Mouse (Mus musculus): ENCODE data around the gene Zfp467. TPM values are rescaled to one million over a fixed set of nuclear protein-coding genes. Genes with fewer than 3 reads are reported as not detected.

Zfp467 gene
- polyA plus RNA-seq, 1 experiment: 44.4 TPM

GRCm38 (mm10) chr6:48396008-48396595 lies 49.5 kb downstream of the Zfp467 start:
- Histone ChIP-seq H3K4me3 (ENCODE audit: insufficient read depth, low read length) (peak overlapping the region; percentile 91), H3K27ac (ENCODE audit: insufficient read depth, low read depth, low read length) (no peak overlapping the region), H3K4me1 (ENCODE audit: control insufficient read depth, insufficient read depth, low read length) (peaks cover 6% of the 10 kb centered on the region; the same call in 1 of the 2 replicates)
- TF ChIP-seq POLR2A (IDR thresholded peaks at IDR 0.05; ENCODE audit: borderline replicate concordance, low read depth, low read length) (no peak), CTCF (IDR thresholded peaks at IDR 0.05; ENCODE audit: low read depth, low read length) (no peak)

GRCm38 (mm10) chr6:48395105-48396007 lies 50.3 kb downstream of the Zfp467 start, which contains the start of gene Krba1:
TSS of gene Krba1 (plus strand) at chr6:48395586.
- no peak within 1 kb of the TSS for H3K27ac ChIP-seq (ENCODE audit: insufficient read depth, low read depth, low read length)
- H3K4me1 ChIP-seq (ENCODE audit: control insufficient read depth, insufficient read depth, low read length): peaks cover 6% of the 10 kb centered on the region; the same call in 1 of the 2 replicates
- TF ChIP-seq POLR2A (IDR thresholded peaks at IDR 0.05; ENCODE audit: borderline replicate concordance, low read depth, low read length) (no peak), CTCF (IDR thresholded peaks at IDR 0.05; ENCODE audit: low read depth, low read length) (no peak)
- peak within 1 kb of the TSS; percentile 91 for H3K4me3 ChIP-seq (ENCODE audit: insufficient read depth, low read length)

- H3K4me3 ChIP-seq (ENCODE audit: insufficient read depth, low read length): no peak overlapping the region
- TF ChIP-seq CTCF (IDR thresholded peaks at IDR 0.05; ENCODE audit: low read depth, low read length): no peak
- no peak for TF ChIP-seq POLR2A (IDR thresholded peaks at IDR 0.05; ENCODE audit: borderline replicate concordance, low read depth, low read length)
- peaks cover 6% of the 10 kb centered on the region; the same call in 1 of the 2 replicates for H3K4me1 ChIP-seq (ENCODE audit: control insufficient read depth, insufficient read depth, low read length)
- no peak overlapping the region for H3K27ac ChIP-seq (ENCODE audit: insufficient read depth, low read depth, low read length)
Measured at GRCm38 (mm10) chr6:48393811-48394210, 51.8 kb downstream of the Zfp467 start.

- Histone ChIP-seq H3K4me3 (ENCODE audit: insufficient read depth, low read length) (no peak overlapping the region), H3K27ac (ENCODE audit: insufficient read depth, low read depth, low read length) (no peak overlapping the region), H3K4me1 (ENCODE audit: control insufficient read depth, insufficient read depth, low read length) (no peaks in the 10 kb centered on the region)
- TF ChIP-seq CTCF (IDR thresholded peaks at IDR 0.05; ENCODE audit: low read depth, low read length) (no peak), POLR2A (IDR thresholded peaks at IDR 0.05; ENCODE audit: borderline replicate concordance, low read depth, low read length) (no peak)
Measured at GRCm38 (mm10) chr6:48388221-48388620, 57.4 kb downstream of the Zfp467 start.

Other genes starting within 250 kb of the Zfp467 start
- 4.3 and 5.1 TPM in 2 replicates for gene Krba1, start 50.2 kb downstream of the Zfp467 start, polyA plus RNA-seq (2012; ENCODE audit: insufficient read depth, insufficient read length, missing spikeins)
- gene Sspo, start 2.4 kb upstream of the Zfp467 start, polyA plus RNA-seq (2012; ENCODE audit: insufficient read depth, insufficient read length, missing spikeins): 0.11 TPM in 1 of 2 replicates, not detected in the other
- gene Atp6v0e2, start 91.8 kb upstream of the Zfp467 start, polyA plus RNA-seq (2012; ENCODE audit: insufficient read depth, insufficient read length, missing spikeins): 1.2 TPM in 1 of 2 replicates, not detected in the other
- 17.3 and 19.1 TPM in 2 replicates for gene Lrrc61, start 109.0 kb upstream of the Zfp467 start, polyA plus RNA-seq (2012; ENCODE audit: insufficient read depth, insufficient read length, missing spikeins)
- gene Rarres2, start 127.0 kb upstream of the Zfp467 start, polyA plus RNA-seq (2012; ENCODE audit: insufficient read depth, insufficient read length, missing spikeins): not detected in 2 replicates
- gene Gm45021, start 143.8 kb upstream of the Zfp467 start, polyA plus RNA-seq (2012; ENCODE audit: insufficient read depth, insufficient read length, missing spikeins): not detected in 2 replicates
- 10.7 and 13.3 TPM in 2 replicates for gene Repin1, start 148.1 kb upstream of the Zfp467 start, polyA plus RNA-seq (2012; ENCODE audit: insufficient read depth, insufficient read length, missing spikeins)
- gene Gm44965, start 148.1 kb upstream of the Zfp467 start, polyA plus RNA-seq (2012; ENCODE audit: insufficient read depth, insufficient read length, missing spikeins): not detected in 2 replicates
- 2.9 TPM in 2 replicates for gene Zfp775, start 156.2 kb upstream of the Zfp467 start, polyA plus RNA-seq (2012; ENCODE audit: insufficient read depth, insufficient read length, missing spikeins)
- 0.15 TPM in 1 of 2 replicates, not detected in the other for gene AI854703, start 180.9 kb upstream of the Zfp467 start, polyA plus RNA-seq (2012; ENCODE audit: insufficient read depth, insufficient read length, missing spikeins)
- not detected in 2 replicates for gene Gimap8, start 201.4 kb upstream of the Zfp467 start, polyA plus RNA-seq (2012; ENCODE audit: insufficient read depth, insufficient read length, missing spikeins)
- gene Gimap9, start 230.3 kb upstream of the Zfp467 start, polyA plus RNA-seq (2012; ENCODE audit: insufficient read depth, insufficient read length, missing spikeins): not detected in 2 replicates
- gene Gimap4, start 238.7 kb upstream of the Zfp467 start, polyA plus RNA-seq (2012; ENCODE audit: insufficient read depth, insufficient read length, missing spikeins): 0.40 TPM in 1 of 2 replicates, not detected in the other